ENCODE assay signal across 8 mouse cellular contexts in genomic region chr3:97228457-97228856, GRCm38 (mm10).
DNase-seq lines count a peak whose midpoint lies in the region; ATAC-seq and TF ChIP-seq lines count a peak whose summit lies in the region.

No protein-coding gene starts in this region.

- H3K36me3 ChIP-seq in thymus, adult 2 months (ENCODE audit: control insufficient read depth, insufficient read depth, low read length) = no peaks in the 10 kb centered on the region
- H3K36me3 ChIP-seq in liver, embryonic 14.5 days (replicated peaks; ENCODE audit: control insufficient read depth, insufficient read depth, low read depth) = no peaks in the 10 kb centered on the region

- no peak for TF ChIP-seq EP300 in liver, embryonic 14.5 days (IDR thresholded peaks at IDR 0.05; ENCODE audit: low read depth)

- peak overlapping the region; percentile 95 for H3K4me3 ChIP-seq in gastrocnemius, adult 2 months
- H3K4me3 ChIP-seq in thymus, adult 2 months (ENCODE audit: control insufficient read depth, insufficient read depth, low read length) = peak overlapping the region; percentile 59; the same call in 1 of the 2 replicates
- H3K4me3 ChIP-seq in liver, embryonic 14.5 days (ENCODE audit: insufficient read depth in 1 of 2, low read depth in 2 of 2, low read length in 2 of 2) = peak overlapping the region in 1 of 2 experiments; percentile 56; a peak in 2 of 4 replicates

- TF ChIP-seq CTCF in gastrocnemius, adult 2 months (IDR thresholded peaks at IDR 0.05) = no peak
- no peak for TF ChIP-seq CTCF in thymus, adult 2 months (IDR thresholded peaks at IDR 0.05; ENCODE audit: borderline replicate concordance, control insufficient read depth, extremely low read depth, insufficient read depth, low read length, poor library complexity)
- TF ChIP-seq CTCF in liver, embryonic 14.5 days (IDR thresholded peaks at IDR 0.05; ENCODE audit: low read depth) = no peak

- H3K27me3 ChIP-seq in thymus, adult 2 months (ENCODE audit: control insufficient read depth, insufficient read depth, low read length) = no peaks in the 10 kb centered on the region
- H3K27me3 ChIP-seq in liver, embryonic 14.5 days (ENCODE audit: control insufficient read depth, insufficient read depth, low read length) = no peaks in the 10 kb centered on the region; the same call in 1 of the 2 replicates

- TF ChIP-seq POLR2A in thymus, adult 2 months (IDR thresholded peaks at IDR 0.05; ENCODE audit: control insufficient read depth, extremely low read depth, insufficient read depth, low read length, poor library complexity) = no peak

- no peak for ATAC-seq in liver, embryonic 14.5 days (ENCODE audit: insufficient read depth)

- no peaks in the 10 kb centered on the region for H3K9me3 ChIP-seq in liver, embryonic 14.5 days (ENCODE audit: control insufficient read depth, low read length)

- DNase-seq in gastrocnemius, adult 2 months = no peak
- no peak for DNase-seq in gastrocnemius, postnatal 25 days
- DNase-seq in thymus, adult 2 months = no peak
- DNase-seq in thymus, postnatal 10 days (ENCODE audit: low spot score in 2 of 2) = no peak
- no peak for DNase-seq in liver, embryonic 14.5 days (ENCODE audit: low read depth in 3 of 3, low spot score in 3 of 3)
- no peak for DNase-seq in left cerebral cortex, adult 11 months (ENCODE audit: low spot score)
- DNase-seq in cerebellum, adult 11 months = no peak
- no peak for DNase-seq in ovary, postnatal 10 days (ENCODE audit: low spot score)

- H3K4me1 ChIP-seq in thymus, adult 2 months (replicated peaks; ENCODE audit: control insufficient read depth, insufficient read depth, low read length) = peaks cover 11% of the 10 kb centered on the region
- H3K4me1 ChIP-seq in liver, embryonic 14.5 days (replicated peaks; ENCODE audit: control insufficient read depth in 2 of 2, insufficient read depth in 2 of 2, low read length in 1 of 2) = peaks cover 0 to 11% of the 10 kb centered on the region in 2 experiments; a peak in 2 of 4 replicates

- H3K27ac ChIP-seq in gastrocnemius, adult 2 months = peak overlapping the region; percentile 93
- no peak overlapping the region for H3K27ac ChIP-seq in thymus, adult 2 months (ENCODE audit: control insufficient read depth, insufficient read depth, low read length)
- H3K27ac ChIP-seq in liver, embryonic 14.5 days = no peak overlapping the region

- intact Hi-C loops in gastrocnemius, adult 2 months (cut with DNase I) = loop anchor here (5.0 kb wide), 1 partner anchor 71 kb away; the partner anchor contains the start of gene Acp6

- H3K9ac ChIP-seq in liver, embryonic 14.5 days (replicated peaks) = no peak overlapping the region

- WGBS in thymus, adult 2 months = 53% methylated on average over 12 of the region's 12 CpGs
- WGBS in liver, embryonic 14.5 days (ENCODE audit: insufficient replicate concordance) = 31% methylated on average over 12 of the region's 12 CpGs

- H3K4me2 ChIP-seq in liver, embryonic 14.5 days (ENCODE audit: low read depth) = peak overlapping the region; percentile 69
